Mouse (Mus musculus) activated CD4-positive, CD25-positive, alpha-beta regulatory T cell, adult 9 weeks (primary cell): ENCODE data around the gene Maz. TPM values are rescaled to one million over a fixed set of nuclear protein-coding genes. Genes with fewer than 3 reads are reported as not detected.

Experiments used
- polyA plus RNA-seq: library from polyadenylated mRNA; unstranded; fragments of 100-300 nt; shearing (Covaris generic); gene quantifications from one replicate; pipeline ENCODE4 v1.2.1, GENCODE M21; 2017

Gene Maz
- 24.7 TPM for polyA plus RNA-seq

GRCm38 (mm10) chr7:127026984-127027726 is at the start of gene Maz:
TSS of gene Maz (minus strand) at chr7:127027037.

DNA sequence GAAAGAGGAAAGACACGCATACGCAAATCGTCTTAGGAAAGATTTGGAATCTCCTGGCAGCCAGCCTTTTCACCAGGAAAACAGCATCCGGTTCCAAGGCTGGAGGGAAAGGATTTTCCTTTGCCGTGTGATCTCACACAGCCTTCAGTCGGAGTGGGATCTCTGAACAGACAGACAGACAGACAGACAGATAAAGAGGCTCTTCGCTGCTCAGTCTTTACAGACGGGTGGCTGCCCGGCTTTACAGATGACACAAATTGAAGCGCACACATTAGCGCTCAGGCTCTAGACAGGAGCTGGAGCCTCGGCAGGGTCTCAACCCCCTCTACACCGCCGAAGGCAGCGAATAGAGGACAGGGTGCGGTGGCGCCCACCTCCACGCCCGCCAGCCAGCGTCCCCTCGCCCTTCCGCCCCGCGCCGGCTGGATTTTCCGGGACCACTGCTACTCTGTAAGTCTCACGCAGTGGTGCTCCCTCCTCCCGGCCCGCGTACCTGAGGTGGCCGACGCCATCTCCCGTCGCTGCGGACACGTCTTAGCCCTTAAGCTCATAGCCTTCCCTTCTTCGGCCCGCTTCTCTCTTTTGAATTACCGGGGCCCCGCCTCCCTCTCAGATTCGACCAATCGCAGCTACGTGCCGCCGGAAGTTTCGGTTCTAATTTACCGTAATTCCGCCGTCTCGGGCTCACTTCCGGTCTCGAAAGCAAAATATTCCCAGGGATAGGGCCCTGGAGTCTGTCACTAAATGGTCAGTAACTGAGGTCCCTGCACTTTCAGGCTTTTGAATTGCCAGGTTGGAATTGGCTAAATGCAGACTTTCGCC is 15.2 kb upstream of the Maz start, which contains the start of gene Kif22:
TSS of gene Kif22 (minus strand) at position 621 of the 822 bp plus-strand sequence.

DNA sequence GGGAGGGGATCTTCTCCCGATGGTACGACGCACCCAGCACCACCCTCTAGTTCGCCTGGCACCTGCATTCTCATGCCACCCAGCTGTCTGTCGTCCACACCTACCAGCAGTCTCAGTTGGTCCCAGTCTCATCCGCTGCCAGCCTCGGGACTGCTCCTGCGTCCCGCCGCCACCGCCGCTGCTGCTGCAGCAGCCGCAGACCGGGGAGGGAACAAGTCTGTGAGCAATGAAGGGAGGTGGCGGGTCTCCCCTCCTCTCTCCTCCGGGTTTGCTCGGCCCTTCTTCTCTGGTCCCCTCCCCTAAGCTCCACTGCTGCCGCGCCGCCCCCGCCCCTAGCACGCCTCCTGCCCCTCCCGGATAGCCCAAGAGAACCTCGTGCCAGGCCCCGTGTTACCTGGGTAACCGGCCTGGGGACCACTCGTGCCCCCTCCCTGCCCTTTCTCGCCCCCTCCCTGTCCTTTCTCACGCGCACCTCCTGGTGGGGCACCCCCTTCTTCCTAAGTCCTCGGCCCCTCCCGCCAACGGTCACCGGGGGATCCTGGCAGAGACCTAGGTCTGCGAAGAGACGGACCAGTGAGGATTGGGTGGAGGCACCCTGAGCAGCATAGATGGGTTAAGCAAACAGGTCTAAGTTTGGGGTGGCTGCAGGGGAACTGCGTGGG is 5.8 kb downstream of the Maz start, which contains the start of the genes Gm42742 and Prrt2:
TSS of gene Gm42742 (minus strand) at position 197 of the 662 bp plus-strand sequence.
TSS of gene Prrt2 (minus strand) at position 311 of the 662 bp plus-strand sequence.

GRCm38 (mm10) chr7:127016971-127017949 is 9.6 kb downstream of the Maz start, which contains the start of gene Pagr1a:
TSS of gene Pagr1a (minus strand) at chr7:127017352.

DNA sequence TGATC is 10.6 kb downstream of the Maz start, which contains the start of gene Pagr1b:
TSS of gene Pagr1b (minus strand) at position 4 of the 5 bp plus-strand sequence.

DNA sequence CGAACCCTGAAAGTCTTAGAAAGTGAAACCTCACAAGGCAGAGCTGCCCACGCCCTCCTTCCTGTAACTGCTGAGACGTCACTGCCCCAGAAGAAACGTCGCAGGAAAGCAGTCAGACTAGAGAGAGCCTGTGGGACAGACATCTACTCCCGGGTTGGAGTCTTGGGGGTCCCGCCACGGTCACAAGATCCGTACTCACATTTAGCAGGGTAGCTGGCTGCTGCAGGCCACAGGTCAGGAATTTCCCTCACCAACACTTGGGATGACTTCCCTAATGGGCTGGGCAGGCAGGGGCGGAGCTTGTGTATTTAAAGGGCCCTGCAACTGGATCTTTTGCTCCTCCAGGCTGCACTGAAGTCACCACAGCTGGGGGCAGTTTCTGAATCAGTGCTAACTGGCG is 12.5 kb downstream of the Maz start, which contains the start of gene Mvp:
TSS of gene Mvp (minus strand) at position 302 of the 400 bp plus-strand sequence.

DNA sequence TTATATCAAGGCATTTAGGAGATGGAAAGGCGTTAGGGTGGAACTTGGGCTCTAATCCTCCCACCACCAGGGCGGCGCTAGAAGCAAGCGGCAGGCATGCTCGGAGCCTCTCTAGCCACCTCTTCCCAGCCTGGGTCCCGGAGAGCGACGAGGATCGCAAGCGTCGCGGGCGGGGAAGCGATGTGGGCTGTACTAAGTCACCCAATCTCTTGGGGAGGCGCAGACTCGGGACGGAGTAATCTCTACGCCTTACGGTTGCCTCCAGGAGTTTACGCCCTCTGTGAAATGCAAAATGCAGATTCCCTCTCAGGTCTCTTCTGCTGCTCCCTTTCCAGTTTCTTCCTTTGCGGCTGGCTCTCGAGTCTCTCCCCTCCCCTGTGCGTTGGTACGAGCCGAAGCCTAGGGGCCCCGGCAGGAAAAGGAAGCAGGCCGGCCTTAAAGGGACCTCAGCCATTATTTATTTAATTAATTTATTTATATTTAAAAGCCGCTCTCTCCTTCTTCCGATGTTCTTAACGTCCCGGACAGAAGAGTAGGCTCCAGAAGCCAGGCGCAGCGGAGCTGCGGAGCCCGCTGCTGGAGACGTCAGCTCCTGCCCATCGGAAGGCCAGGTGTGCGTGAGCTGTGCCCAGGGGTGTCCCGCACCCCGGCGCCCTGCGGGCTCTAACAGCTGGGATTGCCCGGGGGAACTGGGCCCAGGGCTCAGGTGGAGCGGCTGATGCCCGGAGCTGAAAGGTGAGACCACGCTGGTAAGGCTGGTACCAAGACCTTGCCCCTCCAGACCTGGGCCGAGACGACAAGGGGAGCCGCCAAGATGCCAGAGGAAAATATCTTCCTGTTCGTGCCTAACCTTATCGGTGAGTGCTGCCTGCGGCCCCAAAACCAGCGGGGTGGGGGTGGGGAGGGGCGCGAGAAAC is 50.6 kb downstream of the Maz start, which contains the start of gene Cdiptos:
TSS of gene Cdiptos (minus strand) at position 149 of the 917 bp plus-strand sequence.

GRCm38 (mm10) chr7:126975893-126975949 is 51.1 kb downstream of the Maz start, which contains the start of gene Cdipt:
TSS of gene Cdipt (plus strand) at chr7:126975914.

Other genes starting within 250 kb of the Maz start
- 4.4 TPM for gene Tbx6, start 245.6 kb downstream of the Maz start, polyA plus RNA-seq
- gene Ppp4c, start 234.5 kb downstream of the Maz start, polyA plus RNA-seq: 420 TPM
- gene Fam57b, start 229.4 kb downstream of the Maz start, polyA plus RNA-seq: not detected
- gene 4930451I11Rik, start 195.4 kb downstream of the Maz start, polyA plus RNA-seq: not detected
- gene Doc2a, start 179.6 kb downstream of the Maz start, polyA plus RNA-seq: not detected
- gene Hirip3, start 165.1 kb downstream of the Maz start, polyA plus RNA-seq: 9.9 TPM
- gene Ino80e, start 164.7 kb downstream of the Maz start, polyA plus RNA-seq: 97.3 TPM
- gene Taok2, start 142.3 kb downstream of the Maz start, polyA plus RNA-seq: 61.6 TPM
- 47.8 TPM for gene Tmem219, start 104.1 kb downstream of the Maz start, polyA plus RNA-seq
- gene Kctd13, start 98.2 kb downstream of the Maz start, polyA plus RNA-seq: 11.5 TPM
- 0.17 TPM for gene Asphd1, start 77.5 kb downstream of the Maz start, polyA plus RNA-seq
- gene Sez6l2, start 76.5 kb downstream of the Maz start, polyA plus RNA-seq: 1.5 TPM
- gene Cdipt, start 51.1 kb downstream of the Maz start, polyA plus RNA-seq: 320 TPM
- gene Cdiptos, start 50.9 kb downstream of the Maz start, polyA plus RNA-seq: 2.9 TPM
- gene Mvp, start 12.4 kb downstream of the Maz start, polyA plus RNA-seq: 59.1 TPM
- 0.97 TPM for gene Pagr1b, start 10.6 kb downstream of the Maz start, polyA plus RNA-seq
- gene Pagr1a, start 9.7 kb downstream of the Maz start, polyA plus RNA-seq: 149 TPM
- gene Gm42742, start 5.9 kb downstream of the Maz start, polyA plus RNA-seq: 32.7 TPM
- gene Prrt2, start 5.8 kb downstream of the Maz start, polyA plus RNA-seq: 14.6 TPM
- 18.7 TPM for gene Kif22, start 15.4 kb upstream of the Maz start, polyA plus RNA-seq
- not detected for gene Zg16, start 60.3 kb upstream of the Maz start, polyA plus RNA-seq
- 389 TPM for gene AI467606, start 64.3 kb upstream of the Maz start, polyA plus RNA-seq
- 19.1 TPM for gene Qprt, start 95.2 kb upstream of the Maz start, polyA plus RNA-seq
- 101 TPM for gene Spn, start 110.8 kb upstream of the Maz start, polyA plus RNA-seq
- 80.9 TPM for gene Cd2bp2, start 169.0 kb upstream of the Maz start, polyA plus RNA-seq
- 12.2 TPM for gene Tbc1d10b, start 181.4 kb upstream of the Maz start, polyA plus RNA-seq
- 20.7 TPM for gene Mylpf, start 181.9 kb upstream of the Maz start, polyA plus RNA-seq
- 20.7 TPM for gene Zfp553, start 206.0 kb upstream of the Maz start, polyA plus RNA-seq
- 488 TPM for gene Sept1, start 206.1 kb upstream of the Maz start, polyA plus RNA-seq
- gene Zfp771, start 217.2 kb upstream of the Maz start, polyA plus RNA-seq: 0.43 TPM
- 48.1 TPM for gene Dctpp1, start 233.7 kb upstream of the Maz start, polyA plus RNA-seq
- 22.3 TPM for gene Sephs2, start 247.0 kb upstream of the Maz start, polyA plus RNA-seq